Mouse (Mus musculus): ENCODE measurements around the gene Gna14.

Gna14 gene

DNA sequence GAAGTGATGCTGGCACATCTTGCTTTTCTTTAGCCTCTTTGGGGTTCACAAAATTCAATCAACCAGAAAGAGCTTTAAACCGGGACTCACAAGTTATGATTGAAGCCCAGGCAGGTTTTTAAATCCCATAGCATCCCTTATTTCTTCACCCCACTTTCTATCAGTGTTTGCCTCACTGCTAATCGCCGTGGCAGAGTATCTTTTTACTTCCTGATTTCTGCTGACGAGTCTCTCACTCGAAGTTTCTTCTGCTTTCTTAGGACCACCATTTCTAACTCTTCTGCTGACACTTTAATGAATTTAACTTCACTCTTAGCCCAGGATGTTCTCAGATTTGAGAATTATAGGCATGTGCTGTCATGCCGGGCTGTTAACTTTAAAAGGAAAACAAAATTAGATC lies 21.6 kb downstream of the Gna14 start:
- DNase-seq = no peak

DNA sequence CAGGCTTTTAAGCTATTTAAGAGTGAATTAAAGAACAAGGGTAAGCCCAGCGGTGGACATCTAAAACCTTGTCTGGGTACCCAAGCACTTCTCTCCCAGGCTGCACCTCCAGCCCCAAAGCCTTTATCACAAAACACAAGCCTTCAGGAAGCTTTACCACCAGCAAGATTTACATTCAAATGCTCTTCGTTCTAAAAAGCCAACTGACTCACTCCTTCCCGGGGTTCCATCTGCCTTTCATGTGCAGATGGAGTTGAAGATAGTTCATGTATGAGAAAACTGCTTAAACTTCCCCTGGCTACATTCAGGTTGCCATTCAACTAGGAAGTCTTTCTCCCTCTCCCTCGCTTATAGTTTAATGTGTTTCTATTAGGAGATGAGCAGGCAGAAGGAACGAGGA lies 23.8 kb downstream of the Gna14 start:
- DNase-seq = no peak

DNA sequence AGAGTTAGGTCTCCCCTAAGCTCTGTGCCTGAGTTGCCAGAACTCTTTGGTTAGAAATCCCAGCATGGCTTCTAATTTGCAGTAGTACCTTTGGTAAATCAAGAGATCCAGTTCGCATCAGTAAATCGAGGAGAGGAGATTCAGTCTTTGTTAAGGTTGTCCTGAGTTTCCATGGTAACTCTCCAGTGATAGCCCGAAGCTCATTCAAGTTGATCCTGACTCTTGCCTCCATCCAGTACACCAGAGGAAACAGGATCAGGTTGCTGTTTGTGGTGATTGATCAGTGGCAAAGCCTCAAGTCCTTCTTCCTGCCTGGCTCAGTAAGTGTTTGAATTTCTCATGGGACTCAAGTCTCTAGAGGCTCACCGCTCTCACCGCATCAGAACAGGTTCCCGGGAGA lies 24.7 kb downstream of the Gna14 start:
- no peak for DNase-seq

GRCm38 (mm10) chr19:16460831-16461230 lies 25.3 kb downstream of the Gna14 start:
- DNase-seq = no peak

DNA sequence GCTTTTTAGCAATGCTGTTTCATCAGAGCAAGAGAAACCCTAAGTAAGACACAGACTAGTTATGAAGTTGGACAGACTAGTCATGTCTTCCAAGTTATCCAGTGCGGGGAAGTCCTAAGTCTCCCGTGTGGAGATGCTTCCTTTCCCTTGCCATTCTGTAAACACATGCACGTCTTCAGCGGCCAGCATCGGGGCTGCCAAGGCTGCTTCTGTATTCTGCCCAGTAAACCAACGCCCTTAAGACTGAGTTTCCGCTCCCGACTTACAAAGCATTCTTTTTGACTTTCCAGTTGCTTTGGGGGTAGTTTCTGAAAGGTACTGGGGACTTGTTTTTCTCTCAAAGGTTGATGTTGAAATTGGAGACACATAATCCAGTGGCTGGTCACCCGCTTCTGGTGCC lies 26.9 kb downstream of the Gna14 start:
- no peak for DNase-seq

- no peak for DNase-seq
These were observed 29.2 kb downstream of the Gna14 start for GRCm38 (mm10) chr19:16464730-16465129.

DNA sequence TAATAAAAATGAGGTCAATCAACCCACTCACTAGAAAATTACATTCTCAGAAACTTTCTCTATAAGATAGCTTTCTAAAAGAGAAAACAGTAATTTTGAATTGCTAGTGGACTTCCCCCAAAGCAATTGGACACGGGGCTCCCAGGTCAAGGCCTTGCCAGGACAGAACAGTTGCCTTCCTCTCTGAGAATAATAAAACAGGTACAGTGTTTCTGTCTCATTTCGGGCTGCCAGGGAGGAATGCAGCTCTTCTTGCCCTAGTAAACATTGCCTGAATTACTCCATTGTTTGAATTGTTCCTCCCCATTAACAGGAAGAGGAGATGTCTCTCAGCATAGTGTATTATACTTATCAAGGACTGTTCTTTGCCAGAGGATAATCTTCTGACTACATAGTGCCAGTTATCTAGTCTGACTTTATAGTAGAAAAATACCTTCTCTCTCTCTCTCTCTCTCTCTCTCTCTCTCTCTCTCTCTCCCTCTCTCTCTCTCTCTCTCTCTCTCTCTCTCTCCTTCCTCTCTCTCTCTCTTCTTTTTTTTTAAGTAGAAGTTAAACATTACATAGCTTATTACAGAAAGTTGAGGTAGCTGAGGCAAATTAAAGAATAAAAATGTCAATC lies 33.3 kb downstream of the Gna14 start:
- DNase-seq = no peak

- DNase-seq = no peak
These were observed 37.1 kb downstream of the Gna14 start for GRCm38 (mm10) chr19:16472655-16473054.

- DNase-seq = no peak
These were observed 41.9 kb downstream of the Gna14 start for GRCm38 (mm10) chr19:16477314-16477946.

GRCm38 (mm10) chr19:16478186-16478607 lies 42.6 kb downstream of the Gna14 start:
- no peak for DNase-seq

- no peak for DNase-seq
These were observed 46.5 kb downstream of the Gna14 start for GRCm38 (mm10) chr19:16482047-16482446.

DNA sequence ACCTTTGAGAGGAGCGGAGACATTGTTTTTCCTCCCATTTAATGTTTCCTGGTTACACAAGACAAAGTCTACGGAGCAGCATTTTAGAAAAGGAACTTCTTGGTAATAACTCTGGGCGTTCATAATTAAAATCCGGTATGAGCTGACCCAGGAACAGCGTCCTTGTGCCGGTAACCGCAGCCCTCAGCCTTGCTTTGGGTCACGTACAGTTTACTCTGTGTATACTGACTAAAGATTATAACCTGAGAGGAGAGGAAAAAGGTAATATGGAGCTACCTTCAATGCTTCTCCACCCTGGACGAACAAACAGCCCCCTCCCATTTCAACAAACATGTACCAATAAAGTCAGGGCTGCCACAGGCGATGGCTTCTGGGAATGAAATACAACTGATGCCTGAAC lies 48.7 kb downstream of the Gna14 start:
- no peak for DNase-seq

GRCm38 (mm10) chr19:16484671-16485070 lies 49.1 kb downstream of the Gna14 start:
- DNase-seq = no peak

DNA sequence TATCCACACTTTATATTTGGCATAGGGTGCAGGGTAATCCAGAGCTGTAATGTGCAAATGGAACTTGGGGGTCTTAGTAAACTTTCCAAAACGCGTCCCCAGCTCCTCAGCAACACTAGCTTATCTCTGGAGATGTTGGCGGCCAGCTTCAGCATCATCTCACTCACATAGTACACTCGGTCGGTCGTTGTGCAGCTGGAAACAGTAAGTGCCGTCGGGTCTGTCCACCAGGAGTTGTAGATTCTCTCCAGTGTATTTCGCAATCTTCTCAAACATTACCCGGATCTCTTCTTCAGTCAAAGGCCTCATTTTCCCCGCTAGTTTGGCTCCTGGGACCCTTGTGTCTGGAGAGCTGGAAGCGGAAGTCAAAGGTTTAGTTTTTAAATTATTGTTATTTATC lies 55.2 kb downstream of the Gna14 start:
- DNase-seq = no peak

- no peak for DNase-seq
These were observed 55.9 kb downstream of the Gna14 start for GRCm38 (mm10) chr19:16491497-16491896.

DNA sequence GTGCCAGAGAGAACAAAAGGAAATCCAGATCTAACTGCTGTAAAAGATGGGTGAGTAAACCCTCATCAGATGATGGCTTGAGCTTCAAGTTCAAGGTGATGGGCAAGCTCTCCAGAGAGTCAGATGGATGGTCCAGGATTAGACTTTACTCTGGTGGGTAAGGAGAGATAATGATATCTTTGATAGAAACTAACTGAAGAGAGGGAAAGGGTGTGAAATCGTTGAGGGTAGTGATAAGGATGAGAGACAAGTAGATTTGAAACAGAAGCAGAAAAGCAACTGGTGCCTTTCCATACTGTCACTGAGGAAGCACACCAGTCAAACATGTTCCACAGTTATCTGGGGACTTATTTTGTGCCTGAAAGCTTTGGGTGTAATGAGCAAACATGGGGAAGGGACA lies 56.9 kb downstream of the Gna14 start:
- no peak for DNase-seq

- DNase-seq = no peak
These were observed 59.4 kb downstream of the Gna14 start for GRCm38 (mm10) chr19:16494816-16495516.

DNA sequence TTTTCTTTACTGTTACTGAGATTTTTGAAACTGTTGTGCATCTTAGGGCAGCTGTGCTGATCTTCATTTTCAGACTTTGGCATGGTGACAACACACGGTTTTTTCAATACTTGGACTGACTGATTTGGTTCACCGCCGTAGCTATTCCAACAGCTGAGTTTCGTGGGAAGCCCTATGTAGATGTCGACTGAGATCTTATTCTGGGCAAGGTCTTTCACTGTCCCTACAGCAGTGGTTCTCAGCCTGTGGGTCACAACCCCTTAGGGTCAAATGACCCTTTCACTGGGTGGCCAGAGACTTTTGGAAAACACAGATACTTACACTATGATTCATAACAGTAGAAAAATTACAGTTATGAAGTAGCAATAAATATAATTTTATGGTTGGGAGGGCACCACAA lies 60.5 kb downstream of the Gna14 start:
- DNase-seq = no peak

DNA sequence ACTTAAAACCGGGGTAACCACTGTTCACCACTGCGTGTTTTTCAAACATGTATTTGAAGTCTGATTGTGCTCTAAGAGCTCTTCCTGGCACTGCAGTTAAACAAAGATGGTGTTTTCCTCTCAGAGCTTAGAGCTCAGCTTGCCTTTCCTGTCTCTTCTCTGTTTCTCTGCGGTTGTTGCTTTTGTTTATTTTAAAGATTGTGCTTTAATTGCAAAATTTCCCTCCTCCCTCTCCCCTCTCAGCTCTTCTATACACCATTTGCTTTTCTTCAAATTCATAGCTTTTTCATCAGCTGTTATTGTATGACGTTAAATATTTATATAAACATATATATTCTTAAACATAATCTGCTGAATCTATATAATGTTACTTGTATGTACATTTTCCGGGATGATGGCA lies 66.5 kb downstream of the Gna14 start:
- DNase-seq = no peak

- no peak for DNase-seq
These were observed 71.3 kb downstream of the Gna14 start for GRCm38 (mm10) chr19:16506711-16507364.

DNA sequence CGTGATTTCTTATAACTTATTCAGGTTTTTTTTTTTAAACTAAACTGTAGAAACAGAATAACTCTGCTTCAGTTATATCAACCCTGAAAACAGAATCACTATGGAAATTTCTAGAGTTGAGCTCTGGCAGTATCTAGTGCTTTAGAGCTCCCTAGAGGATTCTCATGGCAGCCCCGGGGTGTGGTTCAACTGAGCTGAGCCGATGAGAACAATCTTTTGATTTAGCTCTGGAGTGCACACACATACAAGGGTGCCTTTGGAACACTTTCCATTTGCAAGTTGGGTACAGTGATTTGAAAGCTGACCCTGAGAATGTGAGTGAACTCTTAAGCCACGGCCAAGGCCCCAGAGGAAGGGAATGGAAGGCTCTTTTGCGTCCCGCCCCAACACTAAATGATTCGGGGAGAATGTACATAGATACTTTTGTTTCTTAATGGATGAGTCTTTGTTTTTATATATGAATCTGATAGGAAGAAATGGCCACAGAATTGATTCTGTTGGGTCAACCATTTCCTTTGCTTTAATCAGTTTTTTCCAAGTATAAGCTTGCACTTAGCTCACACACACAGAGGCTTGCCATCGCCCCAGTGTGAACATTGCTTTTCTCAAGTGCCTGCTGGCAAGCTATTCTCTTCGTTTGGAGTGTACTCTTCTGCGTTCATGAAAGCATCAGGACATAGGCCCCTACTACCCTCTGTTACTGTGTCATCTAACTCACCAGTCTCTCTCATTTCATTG lies 75.0 kb downstream of the Gna14 start:
- DNase-seq = no peak

- DNase-seq = no peak
These were observed 75.5 kb downstream of the Gna14 start for GRCm38 (mm10) chr19:16511081-16511420.

DNA sequence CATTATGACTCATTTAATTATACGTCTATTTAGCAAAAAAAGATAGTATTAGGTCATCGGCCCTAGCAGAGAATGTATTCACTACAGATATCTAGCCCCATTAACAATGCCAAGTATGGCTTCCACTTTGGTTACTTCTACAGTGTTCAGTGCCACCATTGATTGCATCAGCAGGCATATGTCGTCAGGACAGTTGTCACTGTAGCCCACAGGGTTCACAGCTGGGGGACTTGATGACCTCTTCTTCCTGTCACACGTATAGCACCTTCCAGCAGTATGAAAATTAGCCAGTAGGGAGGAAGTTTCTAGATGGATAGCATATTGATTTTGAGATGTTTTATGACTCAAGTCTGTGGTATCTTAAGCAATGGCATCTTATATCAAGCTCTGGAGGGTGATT lies 78.6 kb downstream of the Gna14 start:
- no peak for DNase-seq

Measured in cerebellum, postnatal 10 days (tissue).